Mouse (Mus musculus): ENCODE measurements at regions not wholly inside any gene's neighbourhood (a gene's known extent, or its start where the extent isn't known, plus 50 kb on each side); places are given as distances from the start of the nearest gene placed in this dataset.

GRCm38 (mm10) chr13:78623652-78624051 is 424.1 kb upstream of the Nr2f1 start:
- TF ChIP-seq CTCF (IDR thresholded peaks at IDR 0.05; ENCODE audit: insufficient read depth, low read depth, low read length) (no peak), POLR2A (IDR thresholded peaks at IDR 0.05; ENCODE audit: insufficient read depth, low read depth, low read length) (no peak)

Measured in olfactory bulb, adult 2 months (tissue).